23 mouse cellular contexts compared by ENCODE assay signal in the genomic region with DNA sequence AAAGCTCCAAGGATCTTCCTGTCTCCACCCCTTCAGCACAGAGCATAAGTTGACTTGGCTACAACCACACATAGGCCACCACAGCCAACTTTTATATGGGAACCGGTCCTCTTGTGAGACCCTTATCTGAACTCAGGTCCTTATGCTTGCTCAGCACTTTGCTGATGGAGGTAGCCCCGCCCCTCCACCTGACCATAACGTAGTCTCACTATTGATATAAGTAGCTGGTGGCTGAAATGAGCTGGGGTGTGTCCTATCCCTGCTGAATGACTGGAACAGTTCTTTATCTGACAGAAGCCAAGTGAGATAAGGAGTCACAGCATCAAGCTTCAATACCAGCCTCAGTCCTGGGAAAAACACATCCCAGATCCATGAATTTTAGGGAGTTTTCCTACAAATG.
DNase-seq lines count a peak whose midpoint lies in the region; ATAC-seq and TF ChIP-seq lines count a peak whose summit lies in the region.
"Had no signal": no experiment of that assay in that cellular context is flagged by ENCODE, and none has a peak within 500 bp of the region (broad histone marks: within the 10 kb centered on the region; RNA-seq: fewer than 3 reads in every experiment).

No protein-coding gene starts in this region.

- H3K9me3 ChIP-seq in intestine, embryonic 15.5 days, result no peaks in the 10 kb centered on the region
- H3K9me3 ChIP-seq in stomach, postnatal 0 days (ENCODE audit: control insufficient read depth, low read length), result no peaks in the 10 kb centered on the region
- H3K9me3 ChIP-seq: embryonic facial prominence, embryonic 12.5 days; embryonic facial prominence, embryonic 15.5 days; hindbrain, embryonic 12.5 days; hindbrain, embryonic 15.5 days had no signal

- H3K4me3 ChIP-seq in intestine, embryonic 15.5 days (replicated peaks), result no peak overlapping the region
- no peak overlapping the region for H3K4me3 ChIP-seq in small intestine, adult 2 months (ENCODE audit: low read depth, low read length)
- H3K4me3 ChIP-seq in stomach, postnatal 0 days (ENCODE audit: low read depth, low read length), result no peak overlapping the region
- H3K4me3 ChIP-seq: embryonic facial prominence, embryonic 12.5 days; embryonic facial prominence, embryonic 15.5 days; gastrocnemius, adult 2 months; hindbrain, embryonic 12.5 days; hindbrain, embryonic 15.5 days had no signal

- no peak overlapping the region for H3K4me2 ChIP-seq in intestine, embryonic 15.5 days (replicated peaks)
- H3K4me2 ChIP-seq in stomach, postnatal 0 days (replicated peaks; ENCODE audit: low read depth), result no peak overlapping the region
- H3K4me2 ChIP-seq: embryonic facial prominence, embryonic 12.5 days; embryonic facial prominence, embryonic 15.5 days; heart, embryonic 11.5 days; hindbrain, embryonic 12.5 days; hindbrain, embryonic 15.5 days had no signal

- no peaks in the 10 kb centered on the region for H3K4me1 ChIP-seq in intestine, embryonic 15.5 days (replicated peaks)
- no peaks in the 10 kb centered on the region; the same call in 1 of the 2 replicates for H3K4me1 ChIP-seq in small intestine, adult 2 months (ENCODE audit: control insufficient read depth, insufficient read depth, insufficient read length, low read length)
- H3K4me1 ChIP-seq in stomach, postnatal 0 days (replicated peaks; ENCODE audit: control insufficient read depth, insufficient read depth), result no peaks in the 10 kb centered on the region
- H3K4me1 ChIP-seq: embryonic facial prominence, embryonic 12.5 days; hindbrain, embryonic 12.5 days; hindbrain, embryonic 15.5 days had no signal

- H3K36me3 ChIP-seq in intestine, embryonic 15.5 days, result no peaks in the 10 kb centered on the region
- H3K36me3 ChIP-seq in small intestine, adult 2 months (ENCODE audit: control insufficient read depth, insufficient read depth, low read length), result no peaks in the 10 kb centered on the region; the same call in 1 of the 2 replicates
- H3K36me3 ChIP-seq in stomach, postnatal 0 days (ENCODE audit: control insufficient read depth, insufficient read depth, low read length), result no peaks in the 10 kb centered on the region
- H3K36me3 ChIP-seq: embryonic facial prominence, embryonic 12.5 days; embryonic facial prominence, embryonic 15.5 days; hindbrain, embryonic 12.5 days; hindbrain, embryonic 15.5 days had no signal

- WGBS in intestine, embryonic 15.5 days, result 68% methylated on average over 3 of the region's 3 CpGs
- 30% methylated on average over 3 of the region's 3 CpGs for WGBS in small intestine, adult 2 months
- 52% methylated on average over 3 of the region's 3 CpGs for WGBS in stomach, postnatal 0 days

- no peak for TF ChIP-seq EP300 in stomach, postnatal 0 days (optimal IDR thresholded peaks at IDR 0.05)

- no peak overlapping the region for H3K27ac ChIP-seq in intestine, embryonic 15.5 days
- H3K27ac ChIP-seq in small intestine, adult 2 months (ENCODE audit: insufficient read depth, low read depth, low read length), result peak overlapping the region; percentile 85
- H3K27ac ChIP-seq in stomach, postnatal 0 days (replicated peaks), result no peak overlapping the region
- H3K27ac ChIP-seq: embryonic facial prominence, embryonic 12.5 days; embryonic facial prominence, embryonic 15.5 days; gastrocnemius, adult 2 months; hindbrain, embryonic 12.5 days; hindbrain, embryonic 15.5 days had no signal

- no peak for TF ChIP-seq CTCF in small intestine, adult 2 months (IDR thresholded peaks at IDR 0.05; ENCODE audit: extremely low read depth, insufficient read length, insufficient replicate concordance, low read depth, low read length)
- no peak for TF ChIP-seq CTCF in stomach, postnatal 0 days (IDR thresholded peaks at IDR 0.05; ENCODE audit: low read depth)

- H3K27me3 ChIP-seq in intestine, embryonic 15.5 days (replicated peaks), result no peaks in the 10 kb centered on the region
- H3K27me3 ChIP-seq in small intestine, adult 2 months (ENCODE audit: control insufficient read depth, insufficient read depth, low read length), result no peaks in the 10 kb centered on the region
- H3K27me3 ChIP-seq in stomach, postnatal 0 days (ENCODE audit: control insufficient read depth, insufficient read depth, low read length), result no peaks in the 10 kb centered on the region
- H3K27me3 ChIP-seq: embryonic facial prominence, embryonic 12.5 days; embryonic facial prominence, embryonic 15.5 days; hindbrain, embryonic 12.5 days; hindbrain, embryonic 15.5 days had no signal

- no peak overlapping the region for H3K9ac ChIP-seq in intestine, embryonic 15.5 days
- no peak overlapping the region for H3K9ac ChIP-seq in stomach, postnatal 0 days (ENCODE audit: low read length)
- H3K9ac ChIP-seq: embryonic facial prominence, embryonic 12.5 days; embryonic facial prominence, embryonic 15.5 days; forebrain, postnatal 0 days; hindbrain, embryonic 12.5 days; hindbrain, embryonic 15.5 days had no signal

- DNase-seq in stomach, postnatal 0 days (ENCODE audit: low spot score), result peak; percentile 42
- DNase-seq in yolk sac, embryonic 10.5 days (ENCODE audit: low spot score), result no peak
- no peak for DNase-seq in left cerebral cortex, adult 8-10 months (ENCODE audit: low spot score in 2 of 2)
- no peak for DNase-seq in cerebellum, adult 11 months
- DNase-seq: adrenal gland, postnatal 10 days; adrenal gland, postnatal 36 days; cerebellum, adult 2 months; cerebellum, adult 9-11 months; cerebellum, postnatal 25 days; forebrain, postnatal 0 days; gastrocnemius, adult 2 months; gastrocnemius, postnatal 14 days; heart, adult 11 months had no signal

- no peak for TF ChIP-seq POLR2A in small intestine, adult 2 months (IDR thresholded peaks at IDR 0.05; ENCODE audit: low read depth, low read length)

- ATAC-seq in intestine, embryonic 15.5 days, result peak; percentile 91
- peak; percentile 81 for ATAC-seq in stomach, postnatal 0 days (ENCODE audit: low FRiP score, low TSS enrichment)
- ATAC-seq: activated CD4-positive, CD25-positive, alpha-beta regulatory T cell, adult 4 months; CD4-positive, CD25-positive, alpha-beta regulatory T cell, adult 4 months; forebrain, embryonic 14.5 days; forebrain, postnatal 0 days had no signal
